Mouse (Mus musculus): ENCODE measurements around the gene Fblim1. TPM values are rescaled to one million over a fixed set of nuclear protein-coding genes. Genes with fewer than 3 reads are reported as not detected.

Fblim1 gene
- total and polyA plus RNA-seq, 3 experiments = 0.07 to 1.2 (median 0.17) TPM

- in situ Hi-C loops (cut with MboI; ENCODE audit: low pct_ligation_motif_present, low pct_unique_long_range_greater_than_20kb, low sequenced_read_pairs) = no loop called here
Measured at GRCm38 (mm10) chr4:141622580-141622979, 16.7 kb upstream of the Fblim1 start.

DNA sequence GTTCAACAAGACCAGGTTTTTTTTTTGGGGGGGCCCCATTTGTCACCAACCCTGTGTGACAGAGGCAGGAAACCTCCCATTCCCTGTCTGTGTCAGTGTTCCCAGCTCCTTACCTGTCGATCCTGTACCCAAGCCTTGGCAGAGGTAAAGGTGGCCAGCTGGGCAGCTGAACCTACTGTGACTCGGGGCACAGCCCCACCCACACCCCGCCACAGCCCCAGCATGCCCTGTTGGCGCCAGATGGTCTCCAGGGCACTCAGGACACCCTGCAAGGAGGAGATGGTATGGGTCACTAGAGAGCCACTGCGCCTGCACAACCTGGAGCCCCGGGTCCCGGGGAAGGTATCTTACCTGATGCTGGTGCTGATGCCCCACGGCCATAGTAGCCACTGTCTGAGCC is 16.2 kb upstream of the Fblim1 start:
- TF ChIP-seq CHD2 (IDR thresholded peaks at IDR 0.05; ENCODE audit: low read length) (no peak), SIN3A (IDR thresholded peaks at IDR 0.05; ENCODE audit: low read length) (no peak), USF1 (IDR thresholded peaks at IDR 0.05; ENCODE audit: low read depth, low read length) (no peak), HCFC1 (IDR thresholded peaks at IDR 0.05; ENCODE audit: low read depth, low read length) (no peak), ZKSCAN1 (IDR thresholded peaks at IDR 0.05; ENCODE audit: borderline replicate concordance, low read depth, low read length) (no peak), BHLHE40 (IDR thresholded peaks at IDR 0.05; ENCODE audit: low read depth, low read length) (no peak), UBTF (IDR thresholded peaks at IDR 0.05; ENCODE audit: low read depth, low read length) (no peak), TBP (conservative IDR thresholded peaks at IDR 0.05; ENCODE audit: low read depth, low read length) (no peak), MXI1 (IDR thresholded peaks at IDR 0.05; ENCODE audit: low read depth, low read length) (no peak), JUND (conservative IDR thresholded peaks at IDR 0.05; ENCODE audit: low read depth, low read length) (no peak), SMC3 (IDR thresholded peaks at IDR 0.05; ENCODE audit: low read depth, low read length) (no peak), MEF2A (IDR thresholded peaks at IDR 0.05; ENCODE audit: borderline replicate concordance, low read depth, low read length) (no peak), KAT2A (IDR thresholded peaks at IDR 0.05; ENCODE audit: insufficient replicate concordance, low read length) (no peak), ZMIZ1 (IDR thresholded peaks at IDR 0.05; ENCODE audit: low read depth, low read length) (no peak), JUN (IDR thresholded peaks at IDR 0.05; ENCODE audit: insufficient read depth, low read depth, low read length) (no peak), NRF1 (IDR thresholded peaks at IDR 0.05; ENCODE audit: low read depth, low read length) (no peak)

More at GRCm38 (mm10) chr4:141622580-141622979, 16.7 kb upstream of the Fblim1 start:
- TF ChIP-seq POLR2A (IDR thresholded peaks at IDR 0.05; ENCODE audit: low read depth, low read length) = no peak
- TF ChIP-seq USF2 (conservative IDR thresholded peaks at IDR 0.05; ENCODE audit: low read depth, low read length) = no peak
- TF ChIP-seq KAT2A (IDR thresholded peaks at IDR 0.05; ENCODE audit: insufficient replicate concordance, low read length) = no peak
- TF ChIP-seq NRF1 (IDR thresholded peaks at IDR 0.05; ENCODE audit: low read depth, low read length) = no peak
- no peak for TF ChIP-seq MYC (IDR thresholded peaks at IDR 0.05; ENCODE audit: low read depth, low read length)
- TF ChIP-seq TBP (conservative IDR thresholded peaks at IDR 0.05; ENCODE audit: low read depth, low read length) = no peak
- no peak for TF ChIP-seq IRF4 (IDR thresholded peaks at IDR 0.05; ENCODE audit: low read depth, low read length)
- no peak for TF ChIP-seq EP300 (IDR thresholded peaks at IDR 0.05; ENCODE audit: low read length)
- TF ChIP-seq ZNF384 (IDR thresholded peaks at IDR 0.05; ENCODE audit: low read depth, low read length) = no peak
- TF ChIP-seq JUN (IDR thresholded peaks at IDR 0.05; ENCODE audit: insufficient read depth, low read depth, low read length) = no peak
- TF ChIP-seq MAFK (IDR thresholded peaks at IDR 0.05; ENCODE audit: insufficient replicate concordance, low read length) = no peak
- Histone ChIP-seq H3K36me3 (replicated peaks in 1 of 2; ENCODE audit: control insufficient read depth in 1 of 2, insufficient read depth in 1 of 2, low read length in 1 of 2) (peaks cover 8 to 28% of the 10 kb centered on the region in 2 experiments), H3K4me3 (replicated peaks in 1 of 3; ENCODE audit: low read depth in 2 of 3, low read length in 2 of 3, poor library complexity in 1 of 3) (no peak overlapping the region), H3K4me1 (ENCODE audit: control insufficient read depth in 1 of 2, insufficient read depth in 2 of 2) (peaks cover 32 to 78% of the 10 kb centered on the region in 2 experiments), H3K9me3 (replicated peaks; ENCODE audit: low read length) (no peaks in the 10 kb centered on the region), H3K79me2 (replicated peaks; ENCODE audit: control insufficient read depth, extremely low read depth, insufficient read depth, poor library complexity, severe bottlenecking) (no peaks in the 10 kb centered on the region), H3K27me3 (replicated peaks) (no peaks in the 10 kb centered on the region), H3K4me2 (ENCODE audit: insufficient read depth, low read depth, poor library complexity, severe bottlenecking) (no peak overlapping the region), H3K27ac (ENCODE audit: insufficient read depth, low read depth) (no peak overlapping the region), H3K9ac (ENCODE audit: insufficient read depth, low read depth) (no peak overlapping the region)
- no peak for DNase-seq (ENCODE audit: extremely low read depth)
- dilution Hi-C loops (cut with MboI; ENCODE audit: extremely low pct_ligation_motif_present, extremely low pct_unique_long_range_greater_than_20kb, low sequenced_read_pairs) = no loop called here

More for the DNA sequence above, 16.2 kb upstream of the Fblim1 start:
- H3K4me2 ChIP-seq (ENCODE audit: insufficient read depth, low read depth, poor library complexity, severe bottlenecking) = no peak overlapping the region
- no peak overlapping the region for H3K27ac ChIP-seq (ENCODE audit: insufficient read depth, low read depth)
- dilution Hi-C loops (cut with MboI; ENCODE audit: extremely low pct_ligation_motif_present, extremely low pct_unique_long_range_greater_than_20kb, low sequenced_read_pairs) (no loop called here), in situ Hi-C loops (cut with MboI; ENCODE audit: low pct_ligation_motif_present, low pct_unique_long_range_greater_than_20kb, low sequenced_read_pairs) (no loop called here)
- peaks cover 7 to 24% of the 10 kb centered on the region in 2 experiments for H3K36me3 ChIP-seq (replicated peaks in 1 of 2; ENCODE audit: control insufficient read depth in 1 of 2, insufficient read depth in 1 of 2, low read length in 1 of 2)
- no peaks in the 10 kb centered on the region for H3K79me2 ChIP-seq (replicated peaks; ENCODE audit: control insufficient read depth, extremely low read depth, insufficient read depth, poor library complexity, severe bottlenecking)
- H3K4me1 ChIP-seq (ENCODE audit: control insufficient read depth in 1 of 2, insufficient read depth in 2 of 2) = peaks cover 32 to 78% of the 10 kb centered on the region in 2 experiments
- no peaks in the 10 kb centered on the region for H3K9me3 ChIP-seq (replicated peaks; ENCODE audit: low read length)
- no peak overlapping the region for H3K9ac ChIP-seq (ENCODE audit: insufficient read depth, low read depth)
- H3K4me3 ChIP-seq (replicated peaks in 1 of 3; ENCODE audit: low read depth in 2 of 3, low read length in 2 of 3, poor library complexity in 1 of 3) = no peak overlapping the region
- H3K27me3 ChIP-seq (replicated peaks) = no peaks in the 10 kb centered on the region
- DNase-seq (ENCODE audit: extremely low read depth) = no peak
